Mouse (Mus musculus) E14TG2a.4 (cell line): ENCODE measurements around the gene Rpl29.

Experiments
- CTCF ChIP-seq: conservative IDR thresholded peaks from 2 replicates; pipeline ENCODE4 v1.5.1; 2014; ENCODE audit warnings: low read length
- NANOG ChIP-seq: IDR thresholded peaks from 2 replicates; pipeline ENCODE4 v1.6.1; 2014; ENCODE audit warnings: borderline replicate concordance, low read length, mixed read lengths

- TF ChIP-seq CTCF (no peak), NANOG (no peak)
Measured at GRCm38 (mm10) chr9:106444836-106445235, 15.6 kb downstream of the Rpl29 start.
